Mouse (Mus musculus): Measurements from ENCODE around the gene Ifitm7. TPM values are rescaled to one million over a fixed set of nuclear protein-coding genes. Genes with fewer than 3 reads are reported as not detected.

Gene Ifitm7
- total RNA-seq (2023) = not detected

GRCm38 (mm10) chr16:13986574-13987478, at the start of gene Ifitm7, which contains the start of gene 2900011O08Rik:
Ifitm7 (minus strand) TSS chr16:13986888.
2900011O08Rik (plus strand) TSS chr16:13986604.

Other genes starting within 250 kb of the Ifitm7 start
- gene Rrn3, start 206.2 kb downstream of the Ifitm7 start, total RNA-seq (2023) = 10 to 100 TPM; 38.2 to 40.6 TPM
- 100 to 1,000 TPM; 133 to 147 TPM for gene Ntan1, start 168.0 kb downstream of the Ifitm7 start, total RNA-seq (2023)
- gene Pdxdc1, start 83.8 kb downstream of the Ifitm7 start, total RNA-seq (2023) = 10 to 100 TPM; 71.9 to 91.4 TPM
- gene Mpv17l, start 83.7 kb downstream of the Ifitm7 start, total RNA-seq (2023) = 1 to 10 TPM in 1 of 2 experiments, under 1 TPM in 1; 0.80 to 1.6 TPM
- under 1 TPM in 1 of 2 experiments, not detected in 1; 0.23 TPM for gene 2900011O08Rik, start 284 bp downstream of the Ifitm7 start, total RNA-seq (2023)
- gene Nde1, start 176.4 kb upstream of the Ifitm7 start, total RNA-seq (2023) = 10 to 100 TPM; 46.7 to 49.4 TPM
- 10 to 100 TPM; 78.6 to 85.1 TPM for gene Marf1, start 176.5 kb upstream of the Ifitm7 start, total RNA-seq (2023)